Mouse (Mus musculus) lung, embryonic 14.5 days (tissue): ENCODE results near the gene Lrrn2. TPM values are rescaled to one million over a fixed set of nuclear protein-coding genes. Genes with fewer than 3 reads are reported as not detected.

ENCODE experiments used
- ATAC-seq: fragments of 200-750 bp; cut with Nextera tagmentation; 2 replicates; pipeline ENCODE4 v1.8.0; 2017; ENCODE audit warnings: mild to moderate bottlenecking, moderate TSS enrichment, moderate library complexity; ENCODE audit not compliant: insufficient read depth
- DNase-seq: peaks from one replicate; pipeline ENCODE4 v3.0.0-alpha.2; 2015
- H3K27ac ChIP-seq: fragments of 300-500 bp; sonication (generic); 2 replicates; pipeline ENCODE4 v1.5.1; 2014; ENCODE audit warnings: low read depth, mild to moderate bottlenecking, moderate library complexity
- H3K27me3 ChIP-seq: fragments of 300-500 bp; sonication (generic); 2 replicates; pipeline ENCODE4 v1.6.1; 2014; ENCODE audit warnings: low read length, control low read depth; ENCODE audit not compliant: insufficient read depth
- H3K36me3 ChIP-seq: fragments of 300-500 bp; sonication (generic); 2 replicates; pipeline ENCODE4 v1.6.1; 2014; ENCODE audit warnings: control low read depth; ENCODE audit not compliant: insufficient read depth
- H3K4me1 ChIP-seq: fragments of 300-500 bp; sonication (generic); 2 replicates; pipeline ENCODE4 v1.6.1; 2014; ENCODE audit warnings: antibody characterized with exemption, control low read depth; ENCODE audit not compliant: insufficient read depth
- H3K4me2 ChIP-seq: fragments of 300-500 bp; sonication (generic); 2 replicates; pipeline ENCODE4 v1.6.1; 2014; ENCODE audit warnings: mild to moderate bottlenecking
- H3K4me3 ChIP-seq: fragments of 300-500 bp; sonication (generic); 2 replicates; pipeline ENCODE4 v1.5.1; 2014; ENCODE audit warnings: low read depth, low read length
- H3K9ac ChIP-seq: fragments of 300-500 bp; sonication (generic); 2 replicates; pipeline ENCODE4 v1.6.1; 2014
- H3K9me3 ChIP-seq: fragments of 300-500 bp; sonication (generic); 2 replicates; pipeline ENCODE4 v1.6.1; 2016; ENCODE audit warnings: low read depth, low read length, control low read depth
- CTCF ChIP-seq: IDR thresholded peaks from 2 replicates; pipeline ENCODE4 v1.5.1; 2016; ENCODE audit warnings: antibody characterized with exemption, low read depth
- WGBS: fragments of 180-500 bp; shearing (Covaris S2); extraction: QIAGEN DNeasy Blood & Tissue Kit; methylation state at CpG from one replicate; pipeline ENCODE4 v1.1.7; 2014; 5-methylcytosine and 5-hydroxymethylcytosine counted together
- polyA plus RNA-seq: library from polyadenylated mRNA; unstranded; fragments of >200 nt; fragmentation: Nextera tagmentation; extraction: Ambion mirVana; gene quantifications from 2 replicates; pipeline ENCODE4 v1.2.1, GENCODE M21; 2014

The Lrrn2 gene
- polyA plus RNA-seq, 1 experiment from 2014 or later: 3.2 TPM

DNA sequence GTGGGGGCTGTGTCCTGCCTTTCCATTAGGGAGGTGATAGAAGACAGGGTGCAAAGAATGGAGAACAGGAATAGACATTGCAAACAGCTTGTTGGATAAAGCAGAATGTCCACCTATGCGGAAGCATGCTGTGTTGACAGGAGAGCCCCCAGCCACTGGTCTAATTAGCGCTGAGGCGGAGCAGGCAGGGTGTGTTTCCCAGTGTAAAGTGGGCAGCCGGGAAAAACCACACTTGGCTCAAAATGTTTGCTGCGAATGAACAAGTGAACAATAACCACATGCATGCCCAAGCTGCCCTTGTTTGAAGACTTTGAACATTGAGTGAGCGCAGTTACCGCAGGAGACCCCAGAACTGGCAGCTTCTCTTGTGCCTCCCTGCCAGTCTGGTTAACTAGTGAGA lies 19.6 kb downstream of the Lrrn2 start:
- Histone ChIP-seq H3K4me3 (no peak overlapping the region), H3K9me3 (no peaks in the 10 kb centered on the region), H3K27ac (no peak overlapping the region), H3K9ac (no peak overlapping the region), H3K4me1 (no peaks in the 10 kb centered on the region), H3K27me3 (no peaks in the 10 kb centered on the region), H3K4me2 (no peak overlapping the region), H3K36me3 (no peaks in the 10 kb centered on the region)
- no peak for ATAC-seq
- DNase-seq: no peak
- 70% methylated on average over 7 of the region's 7 CpGs for WGBS
- no peak for TF ChIP-seq CTCF

DNA sequence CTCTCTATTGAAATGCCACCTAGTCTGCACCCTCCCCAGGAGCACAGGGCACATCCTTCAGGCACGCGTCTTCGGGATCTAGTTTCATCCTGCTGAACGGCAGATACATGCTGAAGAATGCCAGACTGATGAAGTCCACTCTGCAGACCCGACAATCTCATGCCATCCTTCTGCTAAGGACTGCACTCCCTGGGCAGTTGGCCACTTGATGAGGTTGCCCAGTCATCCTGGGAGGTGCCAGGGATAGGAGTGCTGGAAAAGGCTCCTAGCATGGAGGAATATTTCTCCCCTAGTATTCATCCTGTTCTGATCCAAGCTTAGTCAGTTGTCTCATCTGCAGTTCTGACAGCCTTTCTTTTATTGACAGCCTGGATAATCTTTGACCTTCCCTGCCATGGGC lies 20.9 kb downstream of the Lrrn2 start:
- no peak overlapping the region for H3K9ac ChIP-seq
- no peak overlapping the region for H3K27ac ChIP-seq
- H3K27me3 ChIP-seq: no peaks in the 10 kb centered on the region
- ATAC-seq (no peak), DNase-seq (no peak)
- H3K36me3 ChIP-seq: no peaks in the 10 kb centered on the region
- no peaks in the 10 kb centered on the region for H3K4me1 ChIP-seq
- WGBS: 68% methylated on average over 5 of the region's 5 CpGs
- TF ChIP-seq CTCF: no peak
- H3K4me2 ChIP-seq: no peak overlapping the region
- H3K9me3 ChIP-seq: no peaks in the 10 kb centered on the region
- no peak overlapping the region for H3K4me3 ChIP-seq

DNA sequence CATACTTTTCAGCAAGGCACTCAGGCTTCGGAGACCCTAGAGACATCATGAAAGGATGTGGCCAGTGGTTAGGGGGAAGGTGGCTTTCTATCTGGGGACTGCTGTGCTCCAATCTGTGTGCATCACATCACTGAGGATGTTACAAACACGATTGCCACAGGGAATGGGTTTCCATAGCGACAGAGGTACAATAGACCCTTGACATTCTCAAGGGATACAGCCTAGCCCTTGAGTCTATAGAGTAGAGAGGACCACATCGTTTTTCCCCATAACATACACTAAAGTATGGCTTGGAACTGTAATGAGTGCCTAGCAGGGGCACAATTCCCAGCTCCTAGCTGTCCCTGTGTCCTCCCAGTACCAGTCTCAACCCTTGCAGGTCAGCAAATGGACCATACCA lies 23.4 kb downstream of the Lrrn2 start:
- TF ChIP-seq CTCF: no peak
- Histone ChIP-seq H3K27me3 (no peaks in the 10 kb centered on the region), H3K27ac (no peak overlapping the region), H3K4me1 (no peaks in the 10 kb centered on the region), H3K4me2 (no peak overlapping the region), H3K9ac (no peak overlapping the region), H3K36me3 (no peaks in the 10 kb centered on the region), H3K4me3 (no peak overlapping the region), H3K9me3 (no peaks in the 10 kb centered on the region)
- DNase-seq: no peak
- 57% methylated on average over 4 of the region's 4 CpGs for WGBS
- no peak for ATAC-seq

DNA sequence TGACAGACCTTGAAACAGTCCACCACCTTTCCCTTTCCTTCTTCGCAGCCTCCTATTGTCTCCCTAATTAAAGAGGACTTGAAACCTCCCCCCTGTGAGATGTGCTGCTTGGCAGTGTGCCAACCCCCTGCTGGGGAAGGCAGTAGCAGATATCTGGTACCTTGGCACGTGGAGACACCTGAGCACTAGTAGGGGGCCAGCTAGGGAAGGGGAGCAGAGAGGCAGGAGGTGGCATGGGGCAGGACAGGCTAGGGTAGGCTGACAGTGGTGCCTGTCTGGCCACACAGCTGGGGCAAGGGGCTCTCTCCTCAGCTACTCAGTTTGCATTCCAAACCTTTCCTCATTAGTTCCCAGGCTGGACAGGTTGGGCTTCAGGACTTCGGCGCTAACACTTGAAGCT lies 29.0 kb downstream of the Lrrn2 start:
- ATAC-seq: no peak
- H3K27ac ChIP-seq: no peak overlapping the region
- H3K9me3 ChIP-seq: no peaks in the 10 kb centered on the region
- 60% methylated on average over 4 of the region's 4 CpGs for WGBS
- no peak for TF ChIP-seq CTCF
- H3K9ac ChIP-seq: no peak overlapping the region
- no peak overlapping the region for H3K4me3 ChIP-seq
- H3K4me2 ChIP-seq: no peak overlapping the region
- no peaks in the 10 kb centered on the region for H3K4me1 ChIP-seq
- no peak for DNase-seq
- H3K36me3 ChIP-seq: no peaks in the 10 kb centered on the region
- H3K27me3 ChIP-seq: no peaks in the 10 kb centered on the region

DNA sequence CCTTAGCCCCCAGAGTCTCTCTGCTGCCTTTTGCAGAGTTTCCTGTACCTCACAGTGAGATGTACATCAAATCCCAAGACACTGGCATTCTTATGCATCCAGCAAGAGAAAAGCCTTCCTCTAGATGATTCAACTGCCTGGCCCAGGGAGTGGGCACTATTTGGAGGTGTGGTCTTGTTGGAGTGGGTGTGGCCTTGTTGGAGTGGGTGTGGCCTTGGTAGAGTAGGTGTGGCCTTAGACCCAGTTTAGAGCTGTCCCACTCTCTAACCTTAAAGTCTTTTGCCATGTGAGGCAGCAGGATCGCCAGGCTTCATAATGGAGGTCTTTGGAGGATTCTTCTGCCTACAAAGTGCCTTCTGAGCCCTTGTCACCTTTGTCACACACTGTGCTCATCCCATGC lies 29.9 kb downstream of the Lrrn2 start:
- TF ChIP-seq CTCF: no peak
- no peaks in the 10 kb centered on the region for H3K9me3 ChIP-seq
- no peak for ATAC-seq
- no peak overlapping the region for H3K9ac ChIP-seq
- no peak overlapping the region for H3K27ac ChIP-seq
- DNase-seq: no peak
- no peak overlapping the region for H3K4me2 ChIP-seq
- H3K36me3 ChIP-seq: no peaks in the 10 kb centered on the region
- H3K4me3 ChIP-seq: no peak overlapping the region
- H3K27me3 ChIP-seq: no peaks in the 10 kb centered on the region
- no peaks in the 10 kb centered on the region for H3K4me1 ChIP-seq
- 85% methylated on average over 1 of the region's 1 CpGs for WGBS

DNA sequence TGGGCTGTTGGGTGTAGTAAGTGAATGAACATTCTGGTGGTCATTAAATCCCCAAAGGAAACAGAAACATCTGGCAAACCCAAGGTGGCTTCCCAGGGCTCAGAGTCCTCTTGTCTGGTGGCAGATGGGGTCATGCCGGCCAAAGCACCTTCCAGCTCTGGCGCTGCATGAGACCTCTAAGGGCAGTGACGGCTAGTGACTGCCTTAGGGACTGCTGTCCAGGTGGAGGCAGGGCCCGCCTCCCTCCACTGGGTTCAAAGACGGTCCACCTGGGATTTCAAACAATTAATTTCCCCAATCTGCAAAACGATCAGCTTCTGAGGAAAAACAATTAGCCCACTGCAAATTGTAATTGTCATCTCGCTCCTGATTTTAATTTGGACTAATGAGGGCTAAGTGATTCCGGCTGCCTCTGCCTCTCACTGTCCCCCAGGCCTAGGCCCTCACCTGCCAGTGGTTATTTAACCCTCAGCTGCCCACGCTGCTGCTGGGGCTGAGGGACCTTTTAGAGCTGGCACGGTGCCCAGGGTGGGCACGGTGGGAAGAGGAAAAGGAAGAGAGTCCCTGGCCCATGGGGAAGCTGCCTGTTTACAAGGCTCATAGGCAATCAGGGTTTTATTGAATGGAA lies 30.5 kb downstream of the Lrrn2 start:
- no peak overlapping the region for H3K27ac ChIP-seq
- no peak overlapping the region for H3K4me2 ChIP-seq
- ATAC-seq (no peak), DNase-seq (no peak)
- H3K4me1 ChIP-seq: no peaks in the 10 kb centered on the region
- WGBS: 64% methylated on average over 11 of the region's 11 CpGs
- H3K4me3 ChIP-seq: no peak overlapping the region
- TF ChIP-seq CTCF: no peak
- H3K27me3 ChIP-seq: no peaks in the 10 kb centered on the region
- H3K36me3 ChIP-seq: no peaks in the 10 kb centered on the region
- no peaks in the 10 kb centered on the region for H3K9me3 ChIP-seq
- H3K9ac ChIP-seq: no peak overlapping the region

DNA sequence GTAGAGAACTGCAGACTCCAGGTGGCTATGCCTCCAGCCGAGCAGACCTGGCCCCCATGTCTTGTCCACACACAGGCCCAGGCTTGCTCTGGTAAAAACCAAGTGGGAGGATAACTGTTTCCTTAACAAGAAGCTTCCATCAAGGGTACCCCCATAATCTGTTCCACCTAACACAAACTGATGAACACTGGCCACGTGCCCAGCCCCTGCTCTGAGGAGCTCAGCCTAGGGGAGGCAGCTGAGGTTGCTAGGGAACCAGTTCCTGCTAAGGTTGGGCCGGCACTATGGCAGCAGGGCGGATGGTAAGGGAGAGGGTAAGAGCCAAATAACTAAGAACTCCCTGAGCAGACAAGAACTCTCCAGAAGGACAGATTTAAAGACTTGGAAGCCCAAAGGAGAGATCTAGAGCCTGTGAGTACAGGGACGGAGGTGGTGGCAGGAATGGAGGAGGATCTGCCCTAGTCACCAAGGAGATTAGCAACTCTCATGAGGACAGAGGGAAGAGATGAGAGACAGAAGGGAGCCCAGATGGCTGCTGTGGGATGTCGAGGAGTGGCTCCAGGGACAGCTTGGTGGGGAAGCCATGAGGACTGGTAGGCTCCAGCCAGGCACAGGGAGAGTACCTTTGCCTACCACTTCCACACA lies 35.9 kb downstream of the Lrrn2 start:
- Histone ChIP-seq H3K36me3 (no peaks in the 10 kb centered on the region), H3K9me3 (no peaks in the 10 kb centered on the region), H3K27me3 (no peaks in the 10 kb centered on the region), H3K4me1 (peaks cover 7% of the 10 kb centered on the region; the same call in 1 of the 2 replicates), H3K27ac (no peak overlapping the region), H3K4me2 (no peak overlapping the region), H3K9ac (no peak overlapping the region), H3K4me3 (no peak overlapping the region)
- TF ChIP-seq CTCF: no peak
- DNase-seq (no peak), ATAC-seq (no peak)
- 51% methylated on average over 6 of the region's 6 CpGs for WGBS
